Mouse (Mus musculus): ENCODE measurements around the gene Krt80. TPM values are rescaled to one million over a fixed set of nuclear protein-coding genes. Genes with fewer than 3 reads are reported as not detected.

The Krt80 gene
- polyA plus RNA-seq, 1 experiment = 0.63 TPM

DNA sequence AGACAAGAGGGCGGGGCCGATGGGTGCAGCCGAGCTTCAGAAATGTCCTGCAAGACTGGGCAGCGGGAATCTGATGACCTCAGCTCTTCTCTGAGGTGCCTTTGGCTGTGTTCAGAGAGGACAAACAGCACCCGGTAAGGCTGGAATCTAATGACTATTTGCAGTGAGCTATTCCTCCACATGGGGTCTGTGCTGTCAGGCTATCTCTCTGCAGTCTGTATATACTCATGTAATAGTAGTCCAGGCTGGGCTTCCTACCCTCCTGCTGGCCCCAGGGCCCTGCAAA, 6.8 kb upstream of the Krt80 start:
- H3K36me3 ChIP-seq (replicated peaks; ENCODE audit: low read length) = no peaks in the 10 kb centered on the region
- peaks cover 84% of the 10 kb centered on the region for H3K4me1 ChIP-seq

GRCm38 (mm10) chr15:101375956-101376775, 6.2 kb upstream of the Krt80 start:
- no peaks in the 10 kb centered on the region for H3K9me3 ChIP-seq
- H3K4me3 ChIP-seq (replicated peaks) = no peak overlapping the region
- H3K27me3 ChIP-seq (replicated peaks) = peaks cover 76% of the 10 kb centered on the region
- TF ChIP-seq FLI1 (IDR thresholded peaks at IDR 0.05; ENCODE audit: low read length) (no peak), GATA1 (IDR thresholded peaks at IDR 0.05; ENCODE audit: borderline replicate concordance, low read length) (no peak)
- peaks cover 83% of the 10 kb centered on the region for H3K4me1 ChIP-seq
- no peaks in the 10 kb centered on the region for H3K36me3 ChIP-seq (replicated peaks; ENCODE audit: low read length)

More for the DNA sequence above, 6.8 kb upstream of the Krt80 start:
- H3K27me3 ChIP-seq (replicated peaks) = peaks cover 76% of the 10 kb centered on the region
- no peaks in the 10 kb centered on the region for H3K9me3 ChIP-seq
- H3K4me3 ChIP-seq (replicated peaks) = no peak overlapping the region
- no peak for TF ChIP-seq GATA1 (IDR thresholded peaks at IDR 0.05; ENCODE audit: borderline replicate concordance, low read length)
- no peak for TF ChIP-seq FLI1 (IDR thresholded peaks at IDR 0.05; ENCODE audit: low read length)

DNA sequence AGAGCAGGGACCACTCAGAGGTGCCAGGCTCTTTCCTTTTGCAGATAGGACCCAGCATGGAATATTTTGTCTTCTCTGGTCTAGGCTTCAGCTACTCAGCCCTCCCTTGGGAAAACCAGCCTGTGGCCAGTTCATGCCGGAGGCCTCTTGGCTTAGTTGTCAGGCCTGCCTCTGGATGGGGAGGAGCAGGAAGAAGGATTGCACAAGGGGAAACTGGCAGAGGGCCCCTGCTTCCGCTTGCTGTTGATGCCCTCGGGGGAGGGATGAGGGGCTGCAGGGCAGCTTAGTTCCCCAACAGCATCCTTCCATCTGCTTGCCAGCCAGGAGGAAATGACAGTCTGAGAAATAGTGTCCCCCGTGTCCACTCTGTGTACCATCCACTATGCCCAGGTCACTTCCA, 4.9 kb upstream of the Krt80 start:
- TF ChIP-seq GATA1 (IDR thresholded peaks at IDR 0.05; ENCODE audit: borderline replicate concordance, low read length) (no peak), FLI1 (IDR thresholded peaks at IDR 0.05; ENCODE audit: low read length) (no peak)
- Histone ChIP-seq H3K36me3 (replicated peaks; ENCODE audit: low read length) (no peaks in the 10 kb centered on the region), H3K4me3 (replicated peaks) (peak overlapping the region; percentile 69), H3K9me3 (no peaks in the 10 kb centered on the region), H3K4me1 (peaks cover 79% of the 10 kb centered on the region), H3K27me3 (replicated peaks) (peaks cover 74% of the 10 kb centered on the region)

GRCm38 (mm10) chr15:101373286-101373898, 3.4 kb upstream of the Krt80 start:
- no peaks in the 10 kb centered on the region for H3K36me3 ChIP-seq (replicated peaks; ENCODE audit: low read length)
- H3K4me1 ChIP-seq = peaks cover 77% of the 10 kb centered on the region
- H3K9me3 ChIP-seq = no peaks in the 10 kb centered on the region
- TF ChIP-seq FLI1 (IDR thresholded peaks at IDR 0.05; ENCODE audit: low read length) (no peak), GATA1 (IDR thresholded peaks at IDR 0.05; ENCODE audit: borderline replicate concordance, low read length) (no peak)
- H3K4me3 ChIP-seq (replicated peaks) = peak overlapping the region; percentile 66
- peaks cover 74% of the 10 kb centered on the region for H3K27me3 ChIP-seq (replicated peaks)

GRCm38 (mm10) chr15:101372131-101372977, 2.4 kb upstream of the Krt80 start:
- no peak for TF ChIP-seq FLI1 (IDR thresholded peaks at IDR 0.05; ENCODE audit: low read length)
- no peak for TF ChIP-seq GATA1 (IDR thresholded peaks at IDR 0.05; ENCODE audit: borderline replicate concordance, low read length)
- Histone ChIP-seq H3K36me3 (replicated peaks; ENCODE audit: low read length) (no peaks in the 10 kb centered on the region), H3K4me1 (peaks cover 70% of the 10 kb centered on the region), H3K4me3 (replicated peaks) (no peak overlapping the region), H3K27me3 (replicated peaks) (peaks cover 76% of the 10 kb centered on the region), H3K9me3 (no peaks in the 10 kb centered on the region)

GRCm38 (mm10) chr15:101371141-101371985, 1.4 kb upstream of the Krt80 start:
- Histone ChIP-seq H3K4me3 (replicated peaks) (peak overlapping the region; percentile 14), H3K9me3 (no peaks in the 10 kb centered on the region), H3K36me3 (replicated peaks; ENCODE audit: low read length) (no peaks in the 10 kb centered on the region), H3K4me1 (peaks cover 65% of the 10 kb centered on the region), H3K27me3 (replicated peaks) (peaks cover 77% of the 10 kb centered on the region)
- TF ChIP-seq GATA1 (IDR thresholded peaks at IDR 0.05; ENCODE audit: borderline replicate concordance, low read length) = no peak
- TF ChIP-seq FLI1 (IDR thresholded peaks at IDR 0.05; ENCODE audit: low read length) = no peak

GRCm38 (mm10) chr15:101369382-101370100, 421 bp downstream of the Krt80 start:
- H3K36me3 ChIP-seq (replicated peaks; ENCODE audit: low read length) = no peaks in the 10 kb centered on the region
- H3K27me3 ChIP-seq (replicated peaks) = peaks cover 80% of the 10 kb centered on the region
- no peak overlapping the region for H3K4me3 ChIP-seq (replicated peaks)
- TF ChIP-seq GATA1 (IDR thresholded peaks at IDR 0.05; ENCODE audit: borderline replicate concordance, low read length) (no peak), FLI1 (IDR thresholded peaks at IDR 0.05; ENCODE audit: low read length) (no peak)
- no peaks in the 10 kb centered on the region for H3K9me3 ChIP-seq
- peaks cover 48% of the 10 kb centered on the region for H3K4me1 ChIP-seq

- Histone ChIP-seq H3K9me3 (no peaks in the 10 kb centered on the region), H3K4me3 (replicated peaks) (no peak overlapping the region), H3K4me1 (peaks cover 47% of the 10 kb centered on the region), H3K36me3 (replicated peaks; ENCODE audit: low read length) (no peaks in the 10 kb centered on the region), H3K27me3 (replicated peaks) (peaks cover 88% of the 10 kb centered on the region)
- no peak for TF ChIP-seq FLI1 (IDR thresholded peaks at IDR 0.05; ENCODE audit: low read length)
- TF ChIP-seq GATA1 (IDR thresholded peaks at IDR 0.05; ENCODE audit: borderline replicate concordance, low read length) = no peak
These were observed 1.2 kb downstream of the Krt80 start for GRCm38 (mm10) chr15:101368502-101369381.

Data from megakaryocyte, embryonic 14.5 days (primary cell).